Mouse (Mus musculus) hindbrain, embryonic 11.5 days (tissue): Measurements from ENCODE around the gene Snta1. TPM values are rescaled to one million over a fixed set of nuclear protein-coding genes. Genes with fewer than 3 reads are reported as not detected.
A peak's percentile ranks its signal among the peaks of the same experiment; 100 is the strongest.

Experiments used
- ATAC-seq: fragments of 200-750 bp; cut with Nextera tagmentation; 2 replicates; pipeline ENCODE4 v1.8.0; 2017; ENCODE audit warnings: mild to moderate bottlenecking, moderate TSS enrichment, moderate library complexity; ENCODE audit not compliant: low FRiP score
- DNase-seq: peaks from one replicate; pipeline ENCODE4 v3.0.0-alpha.2; 2015; ENCODE audit warnings: low spot score
- H3K27ac ChIP-seq: fragments of 300-500 bp; sonication (generic); 2 replicates; pipeline ENCODE4 v1.5.1; 2014; ENCODE audit warnings: mild to moderate bottlenecking, low read depth, low read length
- H3K27me3 ChIP-seq: fragments of 300-500 bp; sonication (generic); 2 replicates; pipeline ENCODE4 v1.6.1; 2014; ENCODE audit warnings: mild to moderate bottlenecking, low read length, moderate library complexity, mixed read lengths; ENCODE audit not compliant: control insufficient read depth, insufficient read depth
- H3K36me3 ChIP-seq: fragments of 300-500 bp; sonication (generic); 2 replicates; pipeline ENCODE4 v1.6.1; 2014; ENCODE audit warnings: mild to moderate bottlenecking, low read length, moderate library complexity, mixed read lengths; ENCODE audit not compliant: control insufficient read depth, insufficient read depth
- H3K4me1 ChIP-seq: fragments of 300-500 bp; sonication (generic); replicated peaks from 2 replicates; pipeline ENCODE4 v1.6.1; 2014; ENCODE audit warnings: low read length, mixed read lengths; ENCODE audit not compliant: control insufficient read depth, insufficient read depth
- H3K4me2 ChIP-seq: fragments of 300-500 bp; sonication (generic); replicated peaks from 2 replicates; pipeline ENCODE4 v1.6.1; 2014; ENCODE audit warnings: mild to moderate bottlenecking, low read depth, low read length
- H3K4me3 ChIP-seq: fragments of 300-500 bp; sonication (generic); 2 replicates; pipeline ENCODE4 v1.5.1; 2014; ENCODE audit warnings: low read depth, low read length
- H3K9ac ChIP-seq: fragments of 300-500 bp; sonication (generic); 2 replicates; pipeline ENCODE4 v1.6.1; 2014; ENCODE audit warnings: low read depth, low read length
- H3K9me3 ChIP-seq: fragments of 300-500 bp; sonication (generic); 2 replicates; pipeline ENCODE4 v1.6.1; 2016; ENCODE audit warnings: low read length; ENCODE audit not compliant: control insufficient read depth
- WGBS: fragments of 180-500 bp; shearing (Covaris S2); extraction: QIAGEN DNeasy Blood & Tissue Kit; methylation state at CpG from one replicate; pipeline ENCODE4 v1.1.7; 2014; 5-methylcytosine and 5-hydroxymethylcytosine counted together
- polyA plus RNA-seq: library from polyadenylated mRNA; unstranded; fragments of >200 nt; fragmentation: Nextera tagmentation; extraction: Ambion mirVana; gene quantifications from 2 replicates; pipeline ENCODE4 v1.2.1, GENCODE M21; 2014

The Snta1 gene
- polyA plus RNA-seq, 1 experiment from 2014 or later: 2.1 TPM

DNA sequence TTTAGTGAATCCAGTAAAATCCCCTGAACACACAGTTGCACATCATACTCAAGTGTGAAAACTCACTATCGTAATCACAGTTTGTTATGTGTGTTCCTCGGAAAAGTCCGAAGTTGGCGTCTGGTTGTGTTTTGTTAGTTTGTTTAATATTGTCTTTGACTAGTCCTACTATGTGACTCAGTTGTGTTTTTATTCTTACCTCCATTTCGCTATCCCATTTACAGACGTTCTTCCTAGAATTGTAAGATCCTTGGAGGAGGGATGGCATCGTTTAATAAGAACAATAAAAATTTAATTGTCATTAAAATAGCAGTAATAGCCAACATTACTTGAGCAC is 29.3 kb upstream of the Snta1 start:
- WGBS: 19% methylated on average over 7 of the region's 7 CpGs
- Histone ChIP-seq H3K4me1 (no peaks in the 10 kb centered on the region; the same call in none of the 2 replicates), H3K36me3 (no peaks in the 10 kb centered on the region), H3K27me3 (no peaks in the 10 kb centered on the region), H3K27ac (peak overlapping the region; percentile 93; the same call in 1 of the 2 replicates), H3K4me2 (peak overlapping the region; percentile 55), H3K9ac (peak overlapping the region; percentile 98; the same call in 1 of the 2 replicates), H3K4me3 (peak overlapping the region; percentile 91), H3K9me3 (no peaks in the 10 kb centered on the region)
- ATAC-seq (no peak), DNase-seq (no peak)

- H3K4me3 ChIP-seq: peak within 1 kb of the TSS; percentile 91
- DNase-seq: peak; percentile 75
- no peaks in the 10 kb centered on the region for H3K27me3 ChIP-seq
- no peaks in the 10 kb centered on the region; the same call in none of the 2 replicates for H3K4me1 ChIP-seq
- ATAC-seq: peak; percentile 87
- H3K9ac ChIP-seq: peak within 1 kb of the TSS; percentile 98
- no peaks in the 10 kb centered on the region for H3K36me3 ChIP-seq
- 0% methylated on average over 44 of the region's 70 CpGs for WGBS
- peak within 1 kb of the TSS; percentile 55 for H3K4me2 ChIP-seq
- no peaks in the 10 kb centered on the region for H3K9me3 ChIP-seq
- peak within 1 kb of the TSS; percentile 93 for H3K27ac ChIP-seq
Observed at GRCm38 (mm10) chr2:154436458-154437190, 28.7 kb upstream of the Snta1 start, which contains the start of gene Cbfa2t2. Gene Cbfa2t2 (plus strand): TSS chr2:154436481.

DNA sequence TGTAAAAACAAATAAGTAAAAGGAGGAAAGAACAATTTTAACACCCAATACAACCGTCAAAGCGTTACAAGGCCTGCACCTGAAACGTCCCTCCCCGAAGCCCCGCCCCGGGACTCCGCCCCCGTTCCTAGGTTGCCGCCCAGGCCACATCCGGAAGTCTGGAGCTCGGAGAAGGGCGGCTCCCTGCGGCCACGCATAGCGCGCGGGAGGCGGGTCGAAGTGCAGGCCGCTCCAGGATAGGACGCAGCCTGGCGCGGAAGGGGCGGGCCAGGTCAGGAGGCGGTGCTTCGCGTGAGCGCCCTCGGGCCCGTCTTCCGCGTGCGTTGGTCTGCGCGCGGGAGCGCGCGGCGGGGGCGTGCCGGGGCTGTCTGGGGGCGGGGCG is 28.2 kb upstream of the Snta1 start:
- peak; percentile 97 for DNase-seq
- Histone ChIP-seq H3K27ac (peak overlapping the region; percentile 93; the same call in 1 of the 2 replicates), H3K9me3 (no peaks in the 10 kb centered on the region), H3K4me1 (no peaks in the 10 kb centered on the region; the same call in none of the 2 replicates), H3K27me3 (no peaks in the 10 kb centered on the region), H3K4me3 (peak overlapping the region; percentile 91), H3K36me3 (no peaks in the 10 kb centered on the region), H3K9ac (peak overlapping the region; percentile 98), H3K4me2 (peak overlapping the region; percentile 16; the same call in 1 of the 2 replicates)
- peak; percentile 99 for ATAC-seq
- WGBS: 0% methylated on average over 31 of the region's 44 CpGs

- no peak overlapping the region for H3K27ac ChIP-seq
- ATAC-seq (no peak), DNase-seq (no peak)
- H3K4me2 ChIP-seq: no peak overlapping the region
- 91% methylated on average over 7 of the region's 7 CpGs for WGBS
- H3K9ac ChIP-seq: no peak overlapping the region
- no peaks in the 10 kb centered on the region for H3K36me3 ChIP-seq
- no peaks in the 10 kb centered on the region for H3K9me3 ChIP-seq
- no peak overlapping the region for H3K4me3 ChIP-seq
- H3K27me3 ChIP-seq: no peaks in the 10 kb centered on the region
- no peaks in the 10 kb centered on the region; the same call in none of the 2 replicates for H3K4me1 ChIP-seq
Observed at GRCm38 (mm10) chr2:154434690-154435089, 26.8 kb upstream of the Snta1 start.

DNA sequence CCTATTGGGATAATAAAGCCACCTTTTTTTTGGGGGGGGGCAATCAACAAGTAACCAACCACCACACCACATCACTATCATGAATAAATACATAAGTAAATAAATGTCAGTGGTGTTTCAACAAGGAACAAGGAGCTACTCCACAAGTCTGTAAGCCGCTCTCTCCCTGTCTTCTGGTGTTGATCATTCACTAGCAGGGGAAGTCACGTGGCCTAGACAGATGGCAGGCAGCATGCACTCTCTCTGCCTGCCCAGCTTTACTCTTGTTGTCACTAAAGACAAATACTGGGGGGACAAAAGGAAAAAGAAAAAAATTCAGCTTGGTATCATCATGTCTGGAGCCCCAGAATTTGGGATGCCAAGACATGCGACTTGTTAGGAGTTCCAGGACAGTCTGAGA is 25.5 kb upstream of the Snta1 start:
- Histone ChIP-seq H3K27ac (peak overlapping the region; percentile 17; the same call in 1 of the 2 replicates), H3K4me1 (no peaks in the 10 kb centered on the region; the same call in 1 of the 2 replicates), H3K36me3 (no peaks in the 10 kb centered on the region), H3K9ac (no peak overlapping the region), H3K4me3 (no peak overlapping the region), H3K4me2 (no peak overlapping the region), H3K27me3 (no peaks in the 10 kb centered on the region), H3K9me3 (no peaks in the 10 kb centered on the region)
- ATAC-seq (no peak), DNase-seq (peak; percentile 40)
- 56% methylated on average over 3 of the region's 3 CpGs for WGBS

DNA sequence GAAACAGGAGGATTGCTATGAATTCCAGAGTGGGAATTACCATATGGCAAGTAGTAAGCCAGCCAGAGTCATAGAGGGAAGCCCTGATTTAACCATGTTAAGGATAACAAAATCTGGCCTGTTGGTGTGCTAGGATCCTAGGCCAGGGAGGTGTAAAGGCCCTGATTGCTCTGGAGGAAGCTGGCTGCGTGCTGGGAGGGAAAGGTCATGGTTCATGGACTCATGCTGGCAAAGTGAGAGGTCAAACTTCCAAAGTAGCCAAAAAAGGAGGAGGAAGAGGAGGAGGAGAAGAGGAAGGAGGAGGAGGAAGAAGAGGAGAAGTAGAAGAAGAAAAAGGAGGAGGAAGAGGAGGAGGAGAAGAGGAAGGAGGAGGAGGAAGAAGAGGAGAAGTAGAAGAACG is 24.8 kb upstream of the Snta1 start:
- Histone ChIP-seq H3K27ac (no peak overlapping the region), H3K4me2 (no peak overlapping the region), H3K36me3 (no peaks in the 10 kb centered on the region), H3K4me3 (no peak overlapping the region), H3K9me3 (no peaks in the 10 kb centered on the region), H3K4me1 (peaks cover 3% of the 10 kb centered on the region; the same call in 1 of the 2 replicates), H3K27me3 (no peaks in the 10 kb centered on the region), H3K9ac (no peak overlapping the region)
- 67% methylated on average over 2 of the region's 2 CpGs for WGBS
- DNase-seq (no peak), ATAC-seq (no peak)

DNA sequence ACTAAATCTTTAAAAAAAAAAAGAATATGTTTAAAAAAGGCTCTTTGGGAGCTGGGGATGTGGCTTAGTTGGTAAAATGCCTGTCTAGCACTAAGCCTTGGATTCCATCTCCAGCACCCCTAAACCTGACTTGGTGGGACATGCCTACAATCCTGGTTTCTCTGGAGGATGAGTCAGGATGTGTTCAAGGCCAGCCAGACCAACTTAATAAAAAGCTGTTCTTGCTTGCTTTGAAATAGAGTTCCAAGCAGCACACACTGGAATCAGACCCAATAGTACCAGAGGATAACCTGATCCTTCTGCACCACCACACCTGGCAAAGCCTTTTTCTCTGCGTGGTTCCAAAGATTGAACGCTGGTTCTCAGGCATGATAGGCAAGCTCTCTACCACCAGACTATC is 22.7 kb upstream of the Snta1 start:
- Histone ChIP-seq H3K27ac (no peak overlapping the region), H3K4me3 (no peak overlapping the region), H3K9me3 (no peaks in the 10 kb centered on the region; the same call in 1 of the 2 replicates), H3K4me1 (peaks cover 3% of the 10 kb centered on the region; the same call in 1 of the 2 replicates), H3K27me3 (no peaks in the 10 kb centered on the region), H3K9ac (no peak overlapping the region), H3K36me3 (no peaks in the 10 kb centered on the region), H3K4me2 (no peak overlapping the region)
- DNase-seq: no peak
- ATAC-seq: no peak
- 97% methylated on average over 2 of the region's 2 CpGs for WGBS

DNA sequence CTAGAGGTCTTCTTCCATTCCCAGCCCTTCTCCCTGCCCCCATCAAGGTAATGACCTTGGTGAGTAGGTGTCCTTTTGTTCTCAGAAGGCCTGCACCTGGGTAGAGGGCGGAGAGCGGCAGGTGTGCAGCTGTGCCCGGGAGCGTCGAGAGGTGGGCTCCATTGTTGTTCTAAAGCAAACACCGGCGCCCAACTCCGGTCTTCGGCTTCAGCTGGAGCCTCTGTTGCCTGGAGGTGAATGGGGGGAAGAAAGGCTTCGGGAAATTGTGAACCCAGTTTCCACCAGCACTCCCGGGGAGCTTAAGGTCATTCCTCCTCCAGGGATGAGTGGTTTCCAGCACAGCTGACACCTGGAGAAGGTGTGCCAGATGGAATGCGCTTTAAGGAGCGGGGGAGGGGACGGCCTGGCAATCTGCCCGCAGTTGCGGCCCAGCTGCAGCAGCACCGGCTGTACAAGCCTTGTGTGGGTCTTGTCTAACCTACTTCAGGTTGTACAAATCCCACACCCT is 20.0 kb upstream of the Snta1 start:
- H3K27me3 ChIP-seq: no peaks in the 10 kb centered on the region
- DNase-seq (peak; percentile 42), ATAC-seq (no peak)
- WGBS: 13% methylated on average over 17 of the region's 17 CpGs
- peaks cover 3% of the 10 kb centered on the region; the same call in 1 of the 2 replicates for H3K4me1 ChIP-seq
- 0 out of 2 replicates have a peak overlapping the region, but pooled peaks have one; percentile 34 for H3K9ac ChIP-seq
- H3K9me3 ChIP-seq: no peaks in the 10 kb centered on the region; the same call in 1 of the 2 replicates
- H3K27ac ChIP-seq: peak overlapping the region; percentile 92
- H3K4me2 ChIP-seq: no peak overlapping the region
- H3K4me3 ChIP-seq: no peak overlapping the region
- H3K36me3 ChIP-seq: no peaks in the 10 kb centered on the region
